Mouse (Mus musculus): ENCODE data around the gene Prc1. TPM values are rescaled to one million over a fixed set of nuclear protein-coding genes. Genes with fewer than 3 reads are reported as not detected.

Gene Prc1
- polyA plus RNA-seq, 1 experiment from 2014 or later: 253 TPM

Other genes starting within 250 kb of the Prc1 start
- 428 and 429 TPM in 2 replicates for gene Idh2, start 179.1 kb upstream of the Prc1 start, polyA plus RNA-seq (2016; fragmentation: Nextera tagmentation; extraction: Ambion mirVana)
- 12.6 and 16.5 TPM in 2 replicates for gene Sema4b, start 107.6 kb upstream of the Prc1 start, polyA plus RNA-seq (2016; fragmentation: Nextera tagmentation; extraction: Ambion mirVana)
- gene Cib1, start 61.6 kb upstream of the Prc1 start, polyA plus RNA-seq (2016; fragmentation: Nextera tagmentation; extraction: Ambion mirVana): 63.3 and 77.6 TPM in 2 replicates
- 5.6 and 6.3 TPM in 2 replicates for gene Gdpgp1, start 61.6 kb upstream of the Prc1 start, polyA plus RNA-seq (2016; fragmentation: Nextera tagmentation; extraction: Ambion mirVana)
- 0.68 and 0.94 TPM in 2 replicates for gene Ttll13, start 48.1 kb upstream of the Prc1 start, polyA plus RNA-seq (2016; fragmentation: Nextera tagmentation; extraction: Ambion mirVana)
- gene Ngrn, start 33.2 kb upstream of the Prc1 start, polyA plus RNA-seq (2016; fragmentation: Nextera tagmentation; extraction: Ambion mirVana): 44.8 and 48.9 TPM in 2 replicates
- gene Vps33b, start 24.8 kb upstream of the Prc1 start, polyA plus RNA-seq (2016; fragmentation: Nextera tagmentation; extraction: Ambion mirVana): 16.6 and 19.9 TPM in 2 replicates
- gene Rccd1, start 30.0 kb downstream of the Prc1 start, polyA plus RNA-seq (2016; fragmentation: Nextera tagmentation; extraction: Ambion mirVana): 12.6 and 13.4 TPM in 2 replicates
- 42.3 and 46.7 TPM in 2 replicates for gene Unc45a, start 46.6 kb downstream of the Prc1 start, polyA plus RNA-seq (2016; fragmentation: Nextera tagmentation; extraction: Ambion mirVana)
- 24.8 and 24.9 TPM in 2 replicates for gene Hddc3, start 48.7 kb downstream of the Prc1 start, polyA plus RNA-seq (2016; fragmentation: Nextera tagmentation; extraction: Ambion mirVana)
- gene Man2a2, start 76.9 kb downstream of the Prc1 start, polyA plus RNA-seq (2016; fragmentation: Nextera tagmentation; extraction: Ambion mirVana): 15.7 and 18.4 TPM in 2 replicates
- gene Fes, start 93.5 kb downstream of the Prc1 start, polyA plus RNA-seq (2016; fragmentation: Nextera tagmentation; extraction: Ambion mirVana): 9.1 and 11.8 TPM in 2 replicates
- gene Furin, start 111.0 kb downstream of the Prc1 start, polyA plus RNA-seq (2016; fragmentation: Nextera tagmentation; extraction: Ambion mirVana): 3.0 and 3.9 TPM in 2 replicates
- gene Blm, start 240.7 kb downstream of the Prc1 start, polyA plus RNA-seq (2016; fragmentation: Nextera tagmentation; extraction: Ambion mirVana): 45.2 and 49.0 TPM in 2 replicates